Mouse (Mus musculus): ENCODE measurements around the gene Mllt11. TPM values are rescaled to one million over a fixed set of nuclear protein-coding genes. Genes with fewer than 3 reads are reported as not detected.

The Mllt11 gene
- total and polyA plus RNA-seq, 2 experiments from 2014 or later, result 347 to 446 TPM

DNA sequence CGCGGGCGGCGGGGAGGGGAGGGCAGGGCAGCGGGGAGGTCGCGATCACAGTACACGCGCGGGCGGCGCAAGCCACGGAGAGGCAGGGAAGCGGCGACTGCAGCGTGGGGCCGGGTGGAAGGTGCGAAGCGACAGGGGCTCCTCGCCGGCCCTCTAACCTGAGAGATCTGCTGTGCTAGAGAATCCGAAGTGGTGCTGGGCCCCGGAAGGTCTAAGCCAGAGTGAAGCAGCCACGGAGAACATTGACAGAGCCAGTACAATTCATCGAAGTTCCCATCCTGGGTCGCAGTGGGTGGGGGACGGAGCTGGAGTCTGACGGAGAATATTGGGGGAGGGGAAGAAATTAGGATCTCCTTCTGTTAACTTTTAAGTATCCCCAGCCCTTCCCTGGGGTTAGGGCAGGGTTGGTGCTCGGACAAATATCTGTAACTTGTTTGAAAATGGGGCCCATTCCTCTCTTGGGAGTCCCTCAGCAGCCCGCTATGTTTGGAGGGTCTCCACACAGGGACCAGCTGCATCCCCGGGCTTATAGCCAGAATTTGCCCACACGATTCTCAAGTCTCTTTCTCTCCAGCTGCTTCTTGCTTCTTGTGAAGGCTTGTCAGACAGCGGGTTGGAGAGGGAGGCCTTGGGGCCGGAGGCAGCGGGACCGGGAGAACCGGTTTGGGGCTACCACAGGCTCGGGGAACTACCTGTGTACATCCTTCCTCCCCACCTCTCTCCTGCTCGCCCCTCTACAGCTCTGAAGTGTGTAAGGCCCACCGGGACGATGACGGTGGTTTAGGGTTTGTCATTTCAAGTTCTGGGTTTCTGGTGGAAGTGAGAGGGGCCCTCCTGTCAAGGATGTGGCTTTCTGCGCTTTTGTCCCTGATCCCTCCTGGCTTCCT lies 2.8 kb downstream of the Mllt11 start:
- Histone ChIP-seq H3K9me3 (ENCODE audit: low read length) (no peaks in the 10 kb centered on the region), H3K36me3 (ENCODE audit: insufficient read depth, low read length) (peaks cover 24% of the 10 kb centered on the region; the same call in 1 of the 2 replicates), H3K27me3 (ENCODE audit: insufficient read depth, low read length) (no peaks in the 10 kb centered on the region), H3K4me1 (ENCODE audit: insufficient read depth, low read length) (peaks cover 20% of the 10 kb centered on the region), H3K4me2 (ENCODE audit: low read depth, low read length) (peak overlapping the region; percentile 91), H3K4me3 (ENCODE audit: low read length) (peak overlapping the region; percentile 57), H3K27ac (peak overlapping the region; percentile 93), H3K9ac (replicated peaks; ENCODE audit: low read length) (peak overlapping the region; percentile 82)
- 1% methylated on average over 43 of the region's 43 CpGs for WGBS
- DNase-seq (ENCODE audit: low spot score) (peak; percentile 83), ATAC-seq (no peak; the same call in 1 of the 2 replicates)
- TF ChIP-seq CTCF (IDR thresholded peaks at IDR 0.05; ENCODE audit: low read depth), result no peak

DNA sequence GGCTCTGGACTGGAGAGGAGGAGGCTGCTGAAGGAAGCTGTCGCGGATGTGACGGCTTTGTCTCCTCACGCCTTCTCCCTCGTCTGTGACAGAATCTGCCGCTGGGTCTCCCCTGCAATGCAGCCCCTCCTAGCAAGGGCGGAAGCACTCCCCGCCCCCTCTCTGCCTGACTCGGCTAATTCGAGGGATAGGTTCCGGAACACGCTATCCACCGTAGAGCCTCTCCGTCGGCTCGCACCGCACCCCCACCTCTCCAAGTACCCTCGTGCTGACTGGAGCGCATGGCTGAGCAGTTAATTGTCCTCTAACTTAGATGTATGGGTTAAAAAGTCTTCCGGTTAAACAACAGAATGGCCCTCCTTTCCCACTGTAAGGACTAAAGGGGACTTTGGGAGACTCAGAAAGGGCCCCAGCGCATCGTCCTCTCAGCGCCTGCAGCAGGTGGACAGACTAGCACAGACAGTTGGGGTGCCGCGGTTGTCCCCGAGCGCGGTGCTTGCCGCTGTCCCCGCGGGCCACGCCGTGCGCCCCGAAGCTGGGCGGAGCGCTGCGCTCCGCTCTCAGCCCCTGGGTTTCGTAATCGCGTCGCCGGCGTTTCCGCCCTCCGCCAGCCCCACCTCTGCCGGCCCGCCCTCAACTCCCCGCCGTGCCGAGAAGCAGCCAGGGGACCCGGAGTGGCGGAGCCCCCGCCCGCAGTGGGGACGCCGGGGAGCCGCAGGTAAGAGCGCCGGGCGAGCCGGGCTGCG lies 3.6 kb downstream of the Mllt11 start, which contains the start of gene Cdc42se1:
TSS of gene Cdc42se1 (plus strand) at position 585 of the 746 bp plus-strand sequence.
- Histone ChIP-seq H3K4me2 (ENCODE audit: low read depth, low read length) (peak within 1 kb of the TSS; percentile 91), H3K4me1 (ENCODE audit: insufficient read depth, low read length) (peaks cover 20% of the 10 kb centered on the region), H3K36me3 (ENCODE audit: insufficient read depth, low read length) (peaks cover 17% of the 10 kb centered on the region; the same call in 1 of the 2 replicates), H3K9ac (replicated peaks; ENCODE audit: low read length) (peak within 1 kb of the TSS; percentile 82), H3K4me3 (ENCODE audit: low read length) (peak within 1 kb of the TSS; percentile 57), H3K9me3 (ENCODE audit: low read length) (no peaks in the 10 kb centered on the region), H3K27me3 (ENCODE audit: insufficient read depth, low read length) (no peaks in the 10 kb centered on the region), H3K27ac (peak within 1 kb of the TSS; percentile 93)
- WGBS, result under 1% methylated on average over 57 of the region's 64 CpGs
- ATAC-seq (peak; percentile 88), DNase-seq (ENCODE audit: low spot score) (peak; percentile 95)
- peak; percentile 30; the same call in 1 of the 2 replicates for TF ChIP-seq CTCF (IDR thresholded peaks at IDR 0.05; ENCODE audit: low read depth)

DNA sequence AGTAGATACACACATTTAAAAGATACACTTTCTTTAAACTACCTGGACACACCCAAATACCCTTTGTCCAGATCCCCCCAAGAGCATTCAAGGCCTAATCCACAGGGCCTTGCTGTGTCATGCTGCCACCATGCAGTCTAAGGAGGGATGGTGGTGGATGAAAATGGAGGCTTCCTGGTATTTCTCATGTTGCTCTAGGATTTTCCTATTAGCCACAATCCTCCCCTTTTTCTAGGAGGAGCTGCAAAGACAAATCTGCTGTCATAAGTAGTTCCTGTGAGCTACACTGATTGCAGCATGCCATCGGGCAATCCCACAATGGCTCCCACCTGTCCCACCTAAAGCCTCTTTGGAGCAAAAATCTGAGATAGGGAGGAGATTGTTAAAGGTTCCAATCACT lies 4.8 kb downstream of the Mllt11 start:
- peak overlapping the region; percentile 91 for H3K4me2 ChIP-seq (ENCODE audit: low read depth, low read length)
- ATAC-seq (no peak), DNase-seq (ENCODE audit: low spot score) (peak; percentile 55)
- peak overlapping the region; percentile 57 for H3K4me3 ChIP-seq (ENCODE audit: low read length)
- peaks cover 20% of the 10 kb centered on the region for H3K4me1 ChIP-seq (ENCODE audit: insufficient read depth, low read length)
- H3K27ac ChIP-seq, result peak overlapping the region; percentile 93
- no peaks in the 10 kb centered on the region for H3K27me3 ChIP-seq (ENCODE audit: insufficient read depth, low read length)
- no peaks in the 10 kb centered on the region for H3K9me3 ChIP-seq (ENCODE audit: low read length)
- 10% methylated on average over 1 of the region's 1 CpGs for WGBS
- H3K9ac ChIP-seq (replicated peaks; ENCODE audit: low read length), result peak overlapping the region; percentile 82
- peaks cover 12% of the 10 kb centered on the region; the same call in 1 of the 2 replicates for H3K36me3 ChIP-seq (ENCODE audit: insufficient read depth, low read length)
- no peak for TF ChIP-seq CTCF (IDR thresholded peaks at IDR 0.05; ENCODE audit: low read depth)

DNA sequence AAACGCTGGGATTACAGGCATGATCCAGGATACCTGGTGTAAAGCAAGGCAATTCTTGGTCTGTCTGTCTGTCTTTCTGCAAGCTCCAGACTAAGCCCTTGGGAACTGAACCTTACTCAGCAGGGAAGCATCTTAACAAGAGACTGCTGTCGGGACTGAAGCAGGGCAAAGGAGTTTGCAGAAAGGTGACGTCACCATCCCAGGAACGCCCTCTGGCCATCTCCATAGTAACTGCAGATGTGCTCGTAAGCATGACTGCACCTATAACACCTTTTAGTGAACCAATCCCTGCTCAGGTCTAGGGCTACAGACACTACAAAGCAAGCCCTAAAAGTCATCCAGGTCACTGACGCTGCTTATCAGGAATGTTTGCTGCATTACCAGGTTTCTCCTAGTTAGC lies 7.7 kb downstream of the Mllt11 start:
- H3K36me3 ChIP-seq (ENCODE audit: insufficient read depth, low read length), result peaks cover 19% of the 10 kb centered on the region; the same call in 1 of the 2 replicates
- DNase-seq (ENCODE audit: low spot score) (peak; percentile 61), ATAC-seq (no peak)
- TF ChIP-seq CTCF (IDR thresholded peaks at IDR 0.05; ENCODE audit: low read depth), result no peak
- H3K4me2 ChIP-seq (ENCODE audit: low read depth, low read length), result peak overlapping the region; percentile 24
- no peak overlapping the region for H3K4me3 ChIP-seq (ENCODE audit: low read length)
- WGBS, result 27% methylated on average over 6 of the region's 6 CpGs
- H3K4me1 ChIP-seq (ENCODE audit: insufficient read depth, low read length), result no peaks in the 10 kb centered on the region
- 0 out of 2 replicates have a peak overlapping the region, but pooled peaks have one; percentile 13 for H3K27ac ChIP-seq
- H3K27me3 ChIP-seq (ENCODE audit: insufficient read depth, low read length), result no peaks in the 10 kb centered on the region
- H3K9ac ChIP-seq (replicated peaks; ENCODE audit: low read length), result no peak overlapping the region; the same call in 1 of the 2 replicates
- no peaks in the 10 kb centered on the region for H3K9me3 ChIP-seq (ENCODE audit: low read length)

DNA sequence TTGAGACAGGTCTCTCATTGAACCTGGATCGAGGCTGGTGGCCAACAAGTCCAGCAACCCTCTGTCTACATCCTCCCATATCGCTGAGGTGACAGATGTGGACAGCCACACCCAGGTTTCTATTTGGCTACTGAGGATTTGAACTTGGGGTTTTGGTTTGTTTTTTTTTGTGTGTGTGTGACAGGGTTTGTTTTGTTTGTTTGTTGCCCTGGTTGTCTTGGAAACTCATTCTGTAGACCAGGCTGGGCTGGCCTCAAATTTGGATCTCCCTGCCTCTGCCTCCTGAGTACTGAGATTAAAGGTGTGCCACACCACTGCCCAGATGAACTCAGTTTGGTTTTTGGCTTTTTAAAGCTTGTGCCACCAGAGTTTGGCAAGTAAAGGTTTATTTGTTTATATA lies 8.9 kb downstream of the Mllt11 start:
- DNase-seq (ENCODE audit: low spot score) (no peak), ATAC-seq (no peak)
- no peak for TF ChIP-seq CTCF (IDR thresholded peaks at IDR 0.05; ENCODE audit: low read depth)
- Histone ChIP-seq H3K9me3 (ENCODE audit: low read length) (no peaks in the 10 kb centered on the region), H3K4me1 (ENCODE audit: insufficient read depth, low read length) (no peaks in the 10 kb centered on the region), H3K4me2 (ENCODE audit: low read depth, low read length) (no peak overlapping the region), H3K4me3 (ENCODE audit: low read length) (no peak overlapping the region), H3K27ac (no peak overlapping the region), H3K27me3 (ENCODE audit: insufficient read depth, low read length) (no peaks in the 10 kb centered on the region), H3K36me3 (ENCODE audit: insufficient read depth, low read length) (peaks cover 19% of the 10 kb centered on the region; the same call in 1 of the 2 replicates), H3K9ac (replicated peaks; ENCODE audit: low read length) (no peak overlapping the region)
- WGBS, result 89% methylated on average over 2 of the region's 2 CpGs

DNA sequence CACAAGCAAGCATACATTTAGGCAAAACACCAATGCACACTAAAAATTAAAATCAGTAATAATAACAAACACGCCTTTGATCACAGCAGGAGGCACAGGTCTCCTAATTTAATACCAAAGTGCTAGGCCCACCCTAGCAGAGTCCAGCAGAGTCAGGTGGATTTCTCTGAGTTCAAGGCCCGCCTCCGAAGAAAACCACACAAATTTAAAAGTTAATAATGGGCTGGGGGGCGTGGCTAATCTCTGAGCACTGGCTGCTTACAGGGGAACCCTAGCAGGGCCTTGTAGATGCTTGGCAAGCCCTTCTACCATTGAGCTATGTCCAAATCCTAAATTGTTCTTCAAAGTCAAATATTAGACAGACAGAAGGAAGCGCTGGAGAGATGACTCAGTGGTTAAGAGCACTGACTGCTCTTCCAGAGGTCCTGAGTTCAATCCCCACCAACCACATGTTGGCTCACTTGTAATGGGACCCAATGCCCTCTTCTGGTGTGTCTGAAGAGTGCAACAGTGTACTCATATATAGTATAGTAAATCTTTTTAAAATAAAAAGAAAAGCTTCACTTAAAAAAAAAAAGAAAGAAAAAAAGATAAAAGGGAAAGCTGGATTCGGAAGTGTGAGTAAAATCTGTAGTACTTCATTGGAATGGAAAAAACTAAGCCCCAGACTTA lies 13.4 kb downstream of the Mllt11 start:
- WGBS, result 78% methylated on average over 6 of the region's 6 CpGs
- Histone ChIP-seq H3K4me2 (ENCODE audit: low read depth, low read length) (peak overlapping the region; percentile 63), H3K27me3 (ENCODE audit: insufficient read depth, low read length) (no peaks in the 10 kb centered on the region), H3K4me1 (ENCODE audit: insufficient read depth, low read length) (peaks cover 5% of the 10 kb centered on the region; the same call in 1 of the 2 replicates), H3K9ac (replicated peaks; ENCODE audit: low read length) (peak overlapping the region; percentile 88; the same call in 1 of the 2 replicates), H3K27ac (peak overlapping the region; percentile 98), H3K4me3 (ENCODE audit: low read length) (0 out of 2 replicates have a peak overlapping the region, but pooled peaks have one; percentile 69), H3K36me3 (ENCODE audit: insufficient read depth, low read length) (peaks cover 27% of the 10 kb centered on the region), H3K9me3 (ENCODE audit: low read length) (no peaks in the 10 kb centered on the region)
- DNase-seq (ENCODE audit: low spot score), result no peak
- ATAC-seq, result no peak
- TF ChIP-seq CTCF (IDR thresholded peaks at IDR 0.05; ENCODE audit: low read depth), result no peak
